Mouse (Mus musculus) central nervous system, embryonic 18 days (tissue): ENCODE data around the gene Gm49359. TPM values are rescaled to one million over a fixed set of nuclear protein-coding genes. Genes with fewer than 3 reads are reported as not detected.

Experiments used
- polyA plus RNA-seq: library from polyadenylated mRNA; depleted of rRNA; stranded (reverse); fragments of >200 nt; gene quantifications from 2 replicates; pipeline ENCODE4 v1.2.3, GENCODE M21; 2012; rRNA removed

Gene Gm49359
- polyA plus RNA-seq: 8.2 and 8.3 TPM in 2 replicates

DNA sequence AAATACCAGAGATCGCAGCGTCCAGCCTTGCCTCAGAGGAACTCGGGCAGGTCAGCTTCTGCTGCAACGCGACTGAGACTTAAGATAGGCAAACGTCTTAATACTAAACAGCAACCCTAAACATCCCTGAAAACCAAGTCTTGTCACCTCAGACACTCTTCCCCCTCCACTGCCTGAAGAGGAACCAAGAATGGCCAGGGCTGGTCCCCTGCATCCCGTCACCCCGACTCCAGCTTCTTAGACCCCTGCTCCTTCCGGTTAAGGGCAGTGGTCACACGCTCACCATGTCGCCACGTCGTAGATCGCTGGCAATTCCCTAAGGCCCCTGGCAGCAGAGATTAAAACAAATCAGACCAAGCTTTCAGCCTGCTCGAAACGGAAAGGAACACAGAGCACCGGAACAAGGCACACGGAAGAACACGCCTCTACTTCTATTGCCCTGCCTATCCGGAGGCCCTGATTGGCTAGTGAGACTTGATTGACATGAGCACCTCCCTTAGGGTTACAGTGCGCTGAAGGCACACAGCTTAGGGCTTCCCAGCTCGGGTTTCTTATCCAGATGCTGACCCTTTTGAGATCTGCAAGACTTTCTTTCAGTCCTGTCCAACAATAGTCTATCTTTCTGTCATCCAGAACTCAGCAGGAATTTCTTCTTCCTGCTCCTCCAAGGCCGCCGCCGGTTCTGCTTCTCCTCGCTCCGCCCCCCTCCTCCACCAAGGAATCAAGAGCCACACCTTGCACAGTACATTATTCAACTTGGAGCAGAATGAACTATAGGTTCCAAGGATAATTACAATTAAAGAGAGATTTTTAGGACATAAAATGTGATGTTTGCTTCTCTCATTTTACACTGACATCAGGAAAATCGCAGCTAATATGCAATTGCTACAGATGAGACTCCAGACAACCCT, at the start of gene Gm49359:
Gm49359 (minus strand) TSS at position 409 of the 911 bp plus-strand sequence.

Other genes starting within 250 kb of the Gm49359 start
- 0.89 and 0.95 TPM in 2 replicates for gene Gm3604, start 83.7 kb downstream of the Gm49359 start, polyA plus RNA-seq
- gene Zfp935, start 91.7 kb upstream of the Gm49359 start, polyA plus RNA-seq: not detected in 2 replicates
- gene Zfp934, start 104.4 kb upstream of the Gm49359 start, polyA plus RNA-seq: 7.1 and 7.4 TPM in 2 replicates
- 4.2 and 4.7 TPM in 2 replicates for gene 6720489N17Rik, start 157.3 kb upstream of the Gm49359 start, polyA plus RNA-seq